In the genomic region with DNA sequence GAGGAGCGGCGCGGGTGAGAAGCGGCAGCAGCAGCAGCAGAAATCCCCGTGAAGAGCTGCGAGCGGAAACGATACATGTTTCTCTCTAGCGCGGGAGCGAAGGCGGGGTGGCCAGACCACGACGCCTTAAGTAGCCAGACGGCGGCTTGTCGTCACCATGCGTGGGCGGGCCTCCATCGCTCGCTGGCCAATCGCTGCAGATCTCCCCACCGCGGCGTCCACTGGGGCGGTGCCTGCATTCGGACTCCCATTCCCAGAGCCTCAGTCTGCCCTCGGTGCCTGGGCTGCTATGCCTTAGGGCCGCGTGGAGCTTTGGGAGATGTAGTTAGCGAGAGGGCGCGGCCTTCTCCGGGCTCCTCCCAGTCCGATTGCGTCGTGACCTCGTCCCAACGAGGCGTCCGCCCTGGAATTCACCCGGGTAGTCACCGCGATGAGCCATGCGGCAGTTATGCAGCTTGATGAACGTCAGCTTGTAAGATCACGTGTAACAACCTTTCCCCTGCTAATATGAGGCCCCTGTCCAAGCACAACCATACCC, we compare ENCODE assay signal across 8 mouse cellular contexts. TPM values are rescaled to one million over a fixed set of nuclear protein-coding genes. Genes with fewer than 3 reads are reported as not detected.
DNase-seq lines count a peak whose midpoint lies in the region; ATAC-seq and TF ChIP-seq lines count a peak whose summit lies in the region.

No protein-coding gene starts in this region.

- TF ChIP-seq CTCF in liver, embryonic 14.5 days (IDR thresholded peaks at IDR 0.05; ENCODE audit: low read depth): no peak
- 0 out of 2 replicates have a peak, but pooled peaks have one; percentile 2 for TF ChIP-seq CTCF in stomach, postnatal 0 days (IDR thresholded peaks at IDR 0.05; ENCODE audit: low read depth)

- H3K9me3 ChIP-seq in forebrain, embryonic 10.5 days: no peaks in the 10 kb centered on the region
- no peaks in the 10 kb centered on the region for H3K9me3 ChIP-seq in heart, embryonic 15.5 days (replicated peaks)
- no peaks in the 10 kb centered on the region for H3K9me3 ChIP-seq in liver, embryonic 14.5 days (ENCODE audit: control insufficient read depth, low read length)
- no peaks in the 10 kb centered on the region for H3K9me3 ChIP-seq in neural tube, embryonic 11.5 days (ENCODE audit: control insufficient read depth, low read length)
- no peaks in the 10 kb centered on the region for H3K9me3 ChIP-seq in stomach, postnatal 0 days (ENCODE audit: control insufficient read depth, low read length)

- peak overlapping the region; percentile 97 for H3K9ac ChIP-seq in heart, embryonic 15.5 days
- peak overlapping the region; percentile 78 for H3K9ac ChIP-seq in liver, embryonic 14.5 days (replicated peaks)
- peak overlapping the region; percentile 89 for H3K9ac ChIP-seq in neural tube, embryonic 11.5 days (ENCODE audit: low read length)
- H3K9ac ChIP-seq in stomach, postnatal 0 days (ENCODE audit: low read length): peak overlapping the region; percentile 90

- peak; percentile 81 for ATAC-seq in CD4-positive, CD25-positive, alpha-beta regulatory T cell, adult 4 months
- ATAC-seq in heart, embryonic 15.5 days (replicated peaks; ENCODE audit: insufficient number of reproducible peaks, insufficient read depth, low FRiP score, low read depth): peak; percentile 98
- ATAC-seq in liver, embryonic 14.5 days (ENCODE audit: insufficient read depth): peak; percentile 94
- peak; percentile 98 for ATAC-seq in neural tube, embryonic 11.5 days (ENCODE audit: insufficient read depth, low FRiP score, low TSS enrichment)
- ATAC-seq in stomach, postnatal 0 days (ENCODE audit: low FRiP score, low TSS enrichment): peak; percentile 99

- H3K4me3 ChIP-seq in forebrain, embryonic 10.5 days: peak overlapping the region; percentile 97
- peak overlapping the region; percentile 92 for H3K4me3 ChIP-seq in heart, embryonic 15.5 days
- peak overlapping the region; percentile 77 to 86 for H3K4me3 ChIP-seq in liver, embryonic 14.5 days (ENCODE audit: insufficient read depth in 1 of 2, low read depth in 2 of 2, low read length in 2 of 2)
- H3K4me3 ChIP-seq in neural tube, embryonic 11.5 days (ENCODE audit: low read depth, low read length): peak overlapping the region; percentile 94
- H3K4me3 ChIP-seq in stomach, postnatal 0 days (ENCODE audit: low read depth, low read length): peak overlapping the region; percentile 99

- peak overlapping the region; percentile 79 for H3K4me2 ChIP-seq in heart, embryonic 15.5 days
- peak overlapping the region; percentile 82 for H3K4me2 ChIP-seq in liver, embryonic 14.5 days (ENCODE audit: low read depth)
- peak overlapping the region; percentile 58 for H3K4me2 ChIP-seq in neural tube, embryonic 11.5 days (ENCODE audit: low read depth)
- H3K4me2 ChIP-seq in stomach, postnatal 0 days (replicated peaks; ENCODE audit: low read depth): peak overlapping the region; percentile 78

- H3K36me3 ChIP-seq in forebrain, embryonic 10.5 days (replicated peaks): peaks cover 3% of the 10 kb centered on the region
- H3K36me3 ChIP-seq in heart, embryonic 15.5 days: no peaks in the 10 kb centered on the region
- H3K36me3 ChIP-seq in liver, embryonic 14.5 days (replicated peaks; ENCODE audit: control insufficient read depth, insufficient read depth, low read depth): no peaks in the 10 kb centered on the region
- H3K36me3 ChIP-seq in neural tube, embryonic 11.5 days (ENCODE audit: control insufficient read depth, insufficient read depth, low read length): no peaks in the 10 kb centered on the region
- no peaks in the 10 kb centered on the region for H3K36me3 ChIP-seq in stomach, postnatal 0 days (ENCODE audit: control insufficient read depth, insufficient read depth, low read length)

- H3K27me3 ChIP-seq in forebrain, embryonic 10.5 days (ENCODE audit: poor library complexity, severe bottlenecking): no peaks in the 10 kb centered on the region
- no peaks in the 10 kb centered on the region for H3K27me3 ChIP-seq in heart, embryonic 15.5 days
- H3K27me3 ChIP-seq in liver, embryonic 14.5 days (ENCODE audit: control insufficient read depth, insufficient read depth, low read length): no peaks in the 10 kb centered on the region
- no peaks in the 10 kb centered on the region for H3K27me3 ChIP-seq in neural tube, embryonic 11.5 days (ENCODE audit: control insufficient read depth, insufficient read depth, low read length)
- H3K27me3 ChIP-seq in stomach, postnatal 0 days (ENCODE audit: control insufficient read depth, insufficient read depth, low read length): no peaks in the 10 kb centered on the region

- under 1% methylated on average over 47 of the region's 47 CpGs for WGBS in forebrain, embryonic 10.5 days
- WGBS in heart, embryonic 15.5 days: under 1% methylated on average over 47 of the region's 47 CpGs
- WGBS in liver, embryonic 14.5 days (ENCODE audit: insufficient replicate concordance): under 1% methylated on average over 47 of the region's 47 CpGs
- under 1% methylated on average over 45 of the region's 47 CpGs for WGBS in neural tube, embryonic 11.5 days
- under 1% methylated on average over 47 of the region's 47 CpGs for WGBS in stomach, postnatal 0 days

- peak overlapping the region; percentile 99 for H3K27ac ChIP-seq in forebrain, embryonic 10.5 days
- peak overlapping the region; percentile 99 for H3K27ac ChIP-seq in heart, embryonic 15.5 days
- H3K27ac ChIP-seq in liver, embryonic 14.5 days: peak overlapping the region; percentile 70
- H3K27ac ChIP-seq in neural tube, embryonic 11.5 days (ENCODE audit: low read depth, low read length): peak overlapping the region; percentile 87
- H3K27ac ChIP-seq in stomach, postnatal 0 days (replicated peaks): peak overlapping the region; percentile 99

- peaks cover 26% of the 10 kb centered on the region for H3K4me1 ChIP-seq in forebrain, embryonic 10.5 days
- H3K4me1 ChIP-seq in heart, embryonic 15.5 days (replicated peaks): peaks cover 18% of the 10 kb centered on the region
- H3K4me1 ChIP-seq in liver, embryonic 14.5 days (replicated peaks; ENCODE audit: control insufficient read depth in 2 of 2, insufficient read depth in 2 of 2, low read length in 1 of 2): peaks cover 10 to 13% of the 10 kb centered on the region in 2 experiments
- H3K4me1 ChIP-seq in neural tube, embryonic 11.5 days (ENCODE audit: control insufficient read depth, insufficient read depth, low read length): peaks cover 14% of the 10 kb centered on the region
- 0 out of 2 replicates have a peak, but pooled peaks cover 3% of the 10 kb centered on the region for H3K4me1 ChIP-seq in stomach, postnatal 0 days (replicated peaks; ENCODE audit: control insufficient read depth, insufficient read depth)

- peak; percentile 96 for DNase-seq in c-Kit-negative CD71-positive TER-119-positive erythroid progenitor cells, embryonic 14.5 days (ENCODE audit: low read depth, low spot score)
- DNase-seq in forebrain, embryonic 10.5 days (ENCODE audit: extremely low spot score, low spot score): peak; percentile 99
- DNase-seq in kidney, postnatal 25 days: peak; percentile 98 to 100
- DNase-seq in liver, embryonic 14.5 days (ENCODE audit: low read depth in 3 of 3, low spot score in 3 of 3): peak; percentile 97 to 98 (median 97)
- peak; percentile 99 for DNase-seq in neural tube, embryonic 11.5 days (ENCODE audit: low spot score)
- DNase-seq in stomach, postnatal 0 days (ENCODE audit: low spot score): peak; percentile 99

- no peak for TF ChIP-seq EP300 in liver, embryonic 14.5 days (IDR thresholded peaks at IDR 0.05; ENCODE audit: low read depth)
- no peak for TF ChIP-seq EP300 in stomach, postnatal 0 days (optimal IDR thresholded peaks at IDR 0.05)

RNA-seq across cellular contexts. Expression of a gene that starts 23.9 kb away (rescaled TPM):
- polyA plus RNA-seq in CD4-positive, CD25-positive, alpha-beta regulatory T cell, adult 4 months (2017; shearing (Covaris generic)): not detected
- polyA plus RNA-seq in forebrain, embryonic 10.5 days (2016; fragmentation: Nextera tagmentation; extraction: Ambion mirVana): not detected in 2 replicates
- 26.3 and 31.2 TPM in 2 replicates for polyA plus RNA-seq in heart, embryonic 15.5 days (2015; fragmentation: Nextera tagmentation; extraction: Ambion mirVana)
- polyA plus RNA-seq in liver, embryonic 14.5 days (2012; rRNA removed): 0.02 TPM in 1 of 2 replicates, not detected in the other
- polyA plus RNA-seq in liver, embryonic 14.5 days (2014; fragmentation: Nextera tagmentation; extraction: Ambion mirVana): not detected in 2 replicates
- 0.32 and 0.39 TPM in 2 replicates for polyA plus RNA-seq in neural tube, embryonic 11.5 days (2014; fragmentation: Nextera tagmentation; extraction: Ambion mirVana)
- 0.11 TPM in 1 of 2 replicates, not detected in the other for polyA plus RNA-seq in stomach, postnatal 0 days (2015; fragmentation: Nextera tagmentation; extraction: Ambion mirVana)

RNA-seq across cellular contexts. Expression of a gene that starts 25.2 kb away (rescaled TPM):
- polyA plus RNA-seq in CD4-positive, CD25-positive, alpha-beta regulatory T cell, adult 4 months (2017; shearing (Covaris generic)): 10 to 100 TPM; 46.7 to 49.4 TPM
- polyA plus RNA-seq in forebrain, embryonic 10.5 days (2016; fragmentation: Nextera tagmentation; extraction: Ambion mirVana): 124 and 138 TPM in 2 replicates
- polyA plus RNA-seq in heart, embryonic 15.5 days (2015; fragmentation: Nextera tagmentation; extraction: Ambion mirVana): 85.8 and 86.3 TPM in 2 replicates
- 8.2 and 14.1 TPM in 2 replicates for polyA plus RNA-seq in liver, embryonic 14.5 days (2012; rRNA removed)
- 52.9 and 53.2 TPM in 2 replicates for polyA plus RNA-seq in liver, embryonic 14.5 days (2014; fragmentation: Nextera tagmentation; extraction: Ambion mirVana)
- polyA plus RNA-seq in neural tube, embryonic 11.5 days (2014; fragmentation: Nextera tagmentation; extraction: Ambion mirVana): 171 and 188 TPM in 2 replicates
- 122 TPM in 2 replicates for polyA plus RNA-seq in stomach, postnatal 0 days (2015; fragmentation: Nextera tagmentation; extraction: Ambion mirVana)

Comparison
In these comparisons a context has a peak if more than half of its experiments do, and no peak if none do; other contexts are left out.
1. Peak in every context shown above with its lines: DNase-seq, ATAC-seq, H3K4me3 ChIP-seq and H3K27ac ChIP-seq.
2. RNA of a gene that starts 23.9 kb away (polyA plus RNA-seq): 26.3 to 31.2 TPM in heart, embryonic 15.5 days; 0.32 to 0.39 TPM in neural tube, embryonic 11.5 days, not detected in CD4-positive, CD25-positive, alpha-beta regulatory T cell, adult 4 months, not detected in forebrain, embryonic 10.5 days, 0.02 TPM in liver, embryonic 14.5 days and 0.11 TPM in stomach, postnatal 0 days; every median in the first group is over 10 times any median in the second.